Mouse (Mus musculus) liver, embryonic 11.5 days (tissue): Measurements from ENCODE around the gene Colca2. TPM values are rescaled to one million over a fixed set of nuclear protein-coding genes. Genes with fewer than 3 reads are reported as not detected.

Source experiments
- ATAC-seq: fragments of 200-750 bp; cut with Nextera tagmentation; replicated peaks from 2 replicates; pipeline ENCODE4 v1.8.0; 2017; ENCODE audit warnings: moderate number of reproducible peaks, mild to moderate bottlenecking, moderate TSS enrichment, moderate library complexity; ENCODE audit not compliant: low FRiP score
- DNase-seq: peaks from one replicate; pipeline ENCODE4 v3.0.0-alpha.2; 2017; ENCODE audit warnings: low spot score
- H3K27ac ChIP-seq: fragments of 300-500 bp; sonication (generic); 2 replicates; pipeline ENCODE4 v1.5.1; 2014; ENCODE audit warnings: mild to moderate bottlenecking, low read depth, low read length, control low read depth
- H3K27me3 ChIP-seq: fragments of 300-500 bp; sonication (generic); replicated peaks from 2 replicates; pipeline ENCODE4 v1.6.1; 2014; ENCODE audit warnings: low read length, mixed read lengths; ENCODE audit not compliant: control insufficient read depth, insufficient read depth
- H3K36me3 ChIP-seq: fragments of 300-500 bp; sonication (generic); 2 replicates; pipeline ENCODE4 v1.6.1; 2014; ENCODE audit warnings: mild to moderate bottlenecking, low read length, moderate library complexity, mixed read lengths; ENCODE audit not compliant: control insufficient read depth, insufficient read depth
- H3K4me1 ChIP-seq: fragments of 300-500 bp; sonication (generic); replicated peaks from 2 replicates; pipeline ENCODE4 v1.6.1; 2014; ENCODE audit warnings: low read length, mixed read lengths; ENCODE audit not compliant: control insufficient read depth, insufficient read depth
- H3K4me2 ChIP-seq: fragments of 300-500 bp; sonication (generic); 2 replicates; pipeline ENCODE4 v1.6.1; 2014; ENCODE audit warnings: mild to moderate bottlenecking, control low read depth, moderate library complexity
- H3K4me3 ChIP-seq: fragments of 300-500 bp; sonication (generic); 2 replicates; pipeline ENCODE4 v1.5.1; 2014; ENCODE audit warnings: low read depth, low read length, control low read depth
- H3K9ac ChIP-seq: fragments of 300-500 bp; sonication (generic); 2 replicates; pipeline ENCODE4 v1.6.1; 2014; ENCODE audit warnings: low read depth, low read length, control low read depth
- H3K9me3 ChIP-seq: fragments of 300-500 bp; sonication (generic); 2 replicates; pipeline ENCODE4 v1.6.1; 2016; ENCODE audit warnings: low read length, inconsistent platforms, mixed read lengths; ENCODE audit not compliant: control insufficient read depth
- WGBS: fragments of 180-500 bp; shearing (Covaris S2); extraction: QIAGEN DNeasy Blood & Tissue Kit; methylation state at CpG from one replicate; pipeline ENCODE4 v1.1.7; 2014; 5-methylcytosine and 5-hydroxymethylcytosine counted together
- polyA plus RNA-seq: library from polyadenylated mRNA; unstranded; fragments of >200 nt; fragmentation: Nextera tagmentation; extraction: Ambion mirVana; gene quantifications from 2 replicates; pipeline ENCODE4 v1.2.1, GENCODE M21; 2014

The Colca2 gene
- polyA plus RNA-seq, 1 experiment from 2014 or later = 0.70 TPM

DNA sequence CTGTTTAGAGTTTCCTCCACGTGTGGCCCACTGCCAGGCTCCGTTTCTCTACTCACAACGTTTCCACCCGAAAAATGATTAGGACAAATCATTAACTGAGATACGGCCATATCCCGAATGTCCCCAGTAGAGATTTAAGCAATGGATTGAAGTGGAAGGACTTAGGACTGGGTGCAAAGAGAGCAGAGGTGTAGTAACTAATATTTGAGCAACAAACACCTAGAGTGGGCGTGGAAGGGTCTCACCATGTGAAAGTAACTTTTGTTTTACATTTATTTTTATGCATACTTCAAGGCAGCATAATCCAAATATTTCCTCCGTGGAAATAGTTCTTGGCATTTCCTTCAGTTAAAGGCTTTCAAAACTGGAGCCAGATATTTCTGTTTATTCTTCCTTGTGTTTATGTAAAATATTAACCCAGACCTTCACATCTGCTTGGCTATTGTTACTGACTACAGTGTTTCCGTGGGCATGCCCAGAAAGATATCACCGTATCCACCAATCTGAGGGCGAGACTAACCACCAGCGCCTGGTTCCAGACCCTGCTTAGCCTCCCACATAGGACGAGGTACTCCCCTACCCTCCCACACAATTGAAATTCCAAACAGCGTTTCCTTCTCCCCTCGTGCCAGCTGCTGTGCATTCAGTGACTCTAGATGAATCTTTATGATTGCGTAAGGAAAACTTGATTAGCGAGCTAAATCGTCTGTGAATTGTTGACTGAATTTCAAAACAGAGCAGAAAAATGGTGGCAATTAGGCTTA, 34.4 kb upstream of the Colca2 start:
- Histone ChIP-seq H3K27ac (no peak overlapping the region), H3K4me2 (no peak overlapping the region), H3K4me1 (peaks cover 5% of the 10 kb centered on the region), H3K4me3 (no peak overlapping the region), H3K27me3 (no peaks in the 10 kb centered on the region), H3K36me3 (no peaks in the 10 kb centered on the region), H3K9me3 (no peaks in the 10 kb centered on the region), H3K9ac (no peak overlapping the region)
- no peak for ATAC-seq
- DNase-seq = no peak
- WGBS = 63% methylated on average over 18 of the region's 18 CpGs

DNA sequence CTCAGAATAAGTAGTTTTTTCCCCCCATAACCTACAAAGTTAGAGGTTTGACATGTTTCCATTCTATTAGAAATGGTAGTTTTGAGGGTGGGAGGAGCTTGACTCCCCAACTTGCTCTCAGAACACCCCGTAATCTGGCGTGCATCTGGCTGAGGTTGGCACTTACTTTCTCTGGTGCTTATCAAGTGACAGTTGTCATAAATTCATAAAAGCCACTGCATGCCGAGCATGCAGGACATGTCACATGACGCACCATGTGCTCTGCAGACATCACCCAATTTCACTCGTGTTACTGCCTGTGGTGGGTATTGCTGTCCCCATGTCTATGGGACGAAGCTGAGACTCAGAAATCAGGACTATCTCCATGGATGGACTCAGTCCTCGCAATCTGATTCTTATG, 32.1 kb upstream of the Colca2 start:
- Histone ChIP-seq H3K4me3 (no peak overlapping the region), H3K9me3 (no peaks in the 10 kb centered on the region), H3K27me3 (no peaks in the 10 kb centered on the region), H3K9ac (no peak overlapping the region), H3K36me3 (no peaks in the 10 kb centered on the region), H3K27ac (no peak overlapping the region), H3K4me2 (no peak overlapping the region), H3K4me1 (peaks cover 1% of the 10 kb centered on the region)
- ATAC-seq (no peak), DNase-seq (no peak)
- 83% methylated on average over 7 of the region's 7 CpGs for WGBS

GRCm38 (mm10) chr9:51306351-51306750, 28.0 kb upstream of the Colca2 start:
- Histone ChIP-seq H3K9me3 (no peaks in the 10 kb centered on the region), H3K4me3 (no peak overlapping the region), H3K27me3 (no peaks in the 10 kb centered on the region), H3K9ac (no peak overlapping the region), H3K4me2 (no peak overlapping the region), H3K4me1 (no peaks in the 10 kb centered on the region), H3K36me3 (no peaks in the 10 kb centered on the region), H3K27ac (no peak overlapping the region)
- no peak for ATAC-seq
- WGBS = 92% methylated on average over 3 of the region's 3 CpGs
- no peak for DNase-seq

DNA sequence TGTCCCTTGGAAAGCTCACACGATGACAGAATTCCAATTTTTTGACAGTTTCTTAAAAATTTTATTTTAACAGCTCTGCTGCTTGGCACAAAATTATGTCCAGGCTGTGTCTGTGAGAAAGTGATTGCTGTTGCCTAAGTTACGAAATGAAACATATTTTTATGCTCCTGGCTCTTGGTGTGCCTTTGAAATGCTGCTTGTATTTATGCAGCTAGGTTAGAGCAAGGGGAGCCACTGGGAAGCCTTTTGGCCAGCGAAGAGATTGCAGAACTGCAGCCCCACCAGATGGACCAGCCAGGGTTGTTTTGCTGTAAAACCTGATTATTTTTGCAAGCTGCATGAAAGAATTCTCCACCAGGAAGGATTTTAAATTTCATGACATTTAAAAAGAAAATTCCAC, 26.8 kb upstream of the Colca2 start:
- ATAC-seq (no peak), DNase-seq (no peak)
- Histone ChIP-seq H3K36me3 (no peaks in the 10 kb centered on the region), H3K9ac (no peak overlapping the region), H3K4me3 (no peak overlapping the region), H3K4me2 (no peak overlapping the region), H3K27me3 (no peaks in the 10 kb centered on the region), H3K9me3 (no peaks in the 10 kb centered on the region), H3K27ac (no peak overlapping the region), H3K4me1 (no peaks in the 10 kb centered on the region)
- 78% methylated on average over 3 of the region's 3 CpGs for WGBS

DNA sequence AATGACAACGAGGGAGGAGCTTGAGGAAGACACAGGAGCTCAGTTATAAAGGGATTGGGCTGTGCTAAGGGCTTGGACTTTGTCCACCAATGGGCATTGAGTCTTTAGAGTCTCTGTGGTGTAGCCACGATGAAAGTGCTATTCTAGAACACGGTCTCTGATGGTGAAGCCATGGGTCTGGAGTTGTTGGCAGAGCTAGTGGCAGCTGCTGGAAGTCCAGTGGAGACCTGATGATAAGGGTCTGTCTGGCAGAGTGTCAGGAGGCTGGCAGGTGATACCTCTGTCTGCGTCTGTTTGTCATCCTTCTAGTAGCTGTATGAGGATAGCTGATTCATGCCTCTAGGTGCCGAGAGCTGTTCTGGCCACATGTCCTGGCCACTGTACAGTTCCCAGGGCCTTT, 25.6 kb upstream of the Colca2 start:
- H3K36me3 ChIP-seq = no peaks in the 10 kb centered on the region
- WGBS = 59% methylated on average over 5 of the region's 5 CpGs
- H3K9me3 ChIP-seq = no peaks in the 10 kb centered on the region
- H3K4me1 ChIP-seq = no peaks in the 10 kb centered on the region
- DNase-seq = no peak
- H3K27ac ChIP-seq = no peak overlapping the region
- H3K27me3 ChIP-seq = no peaks in the 10 kb centered on the region
- ATAC-seq = no peak
- no peak overlapping the region for H3K9ac ChIP-seq
- H3K4me2 ChIP-seq = no peak overlapping the region
- H3K4me3 ChIP-seq = no peak overlapping the region

DNA sequence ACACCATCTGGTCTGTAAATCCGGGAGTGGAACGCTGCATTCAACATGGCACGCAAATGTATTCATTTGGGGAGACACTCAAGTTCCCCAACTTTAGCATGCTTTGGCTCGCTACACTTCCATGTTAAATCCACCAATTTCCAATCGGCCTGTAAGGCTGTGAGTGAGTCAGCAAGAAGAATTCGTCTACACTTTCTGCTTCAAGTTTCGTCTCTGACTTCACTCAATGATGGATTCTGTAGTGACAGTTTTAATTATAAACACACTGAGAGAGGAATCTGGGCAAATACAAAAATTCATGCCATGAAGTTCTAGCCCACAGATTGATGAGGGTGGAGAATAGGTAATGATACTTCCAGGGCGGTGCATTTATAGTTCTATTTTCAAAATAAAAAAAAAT, 15.2 kb upstream of the Colca2 start:
- DNase-seq (no peak), ATAC-seq (no peak)
- Histone ChIP-seq H3K27ac (no peak overlapping the region), H3K36me3 (no peaks in the 10 kb centered on the region), H3K27me3 (no peaks in the 10 kb centered on the region), H3K4me2 (no peak overlapping the region), H3K4me3 (no peak overlapping the region), H3K9me3 (no peaks in the 10 kb centered on the region), H3K4me1 (no peaks in the 10 kb centered on the region), H3K9ac (no peak overlapping the region)
- WGBS = 73% methylated on average over 8 of the region's 8 CpGs

- no peak for ATAC-seq
- no peaks in the 10 kb centered on the region for H3K27me3 ChIP-seq
Measured at GRCm38 (mm10) chr9:51292674-51293073, 14.3 kb upstream of the Colca2 start.

GRCm38 (mm10) chr9:51290980-51291379, 12.6 kb upstream of the Colca2 start:
- DNase-seq = no peak
- Histone ChIP-seq H3K27ac (no peak overlapping the region), H3K9me3 (no peaks in the 10 kb centered on the region), H3K4me2 (no peak overlapping the region), H3K27me3 (no peaks in the 10 kb centered on the region), H3K9ac (no peak overlapping the region), H3K4me1 (no peaks in the 10 kb centered on the region), H3K4me3 (no peak overlapping the region), H3K36me3 (no peaks in the 10 kb centered on the region)
- WGBS = 53% methylated on average over 4 of the region's 4 CpGs
- ATAC-seq = no peak

More at GRCm38 (mm10) chr9:51292674-51293073, 14.3 kb upstream of the Colca2 start:
- Histone ChIP-seq H3K4me1 (no peaks in the 10 kb centered on the region), H3K4me3 (no peak overlapping the region), H3K4me2 (no peak overlapping the region), H3K36me3 (no peaks in the 10 kb centered on the region), H3K9me3 (no peaks in the 10 kb centered on the region), H3K27ac (no peak overlapping the region), H3K9ac (no peak overlapping the region)
- 28% methylated on average over 4 of the region's 4 CpGs for WGBS
- peak; percentile 61 for DNase-seq

DNA sequence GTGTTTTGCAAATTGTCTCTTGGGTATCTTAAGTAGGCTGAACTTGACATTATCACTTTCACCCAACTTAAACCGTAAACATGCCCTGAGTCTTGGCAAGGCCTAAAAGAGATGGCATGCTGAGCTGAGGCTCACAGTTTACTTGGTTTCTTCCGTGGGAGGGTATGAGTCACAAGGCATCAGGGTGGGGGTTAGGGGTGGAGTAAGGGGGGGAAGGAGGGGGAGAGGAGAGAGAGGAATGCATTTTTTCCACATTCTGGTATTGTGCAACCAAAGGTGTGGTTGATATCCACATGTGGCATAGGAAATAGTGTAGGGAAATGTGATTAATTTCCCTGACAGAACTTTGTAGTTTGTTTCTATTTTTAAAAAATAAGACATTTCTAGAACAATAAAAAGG, 7.7 kb upstream of the Colca2 start:
- 47% methylated on average over 2 of the region's 2 CpGs for WGBS

More for the DNA sequence above, 7.7 kb upstream of the Colca2 start:
- H3K36me3 ChIP-seq = no peaks in the 10 kb centered on the region
- no peak overlapping the region for H3K4me3 ChIP-seq
- H3K27me3 ChIP-seq = 0 out of 2 replicates have a peak, but pooled peaks cover 2% of the 10 kb centered on the region
- H3K4me1 ChIP-seq = no peaks in the 10 kb centered on the region
- no peak overlapping the region for H3K27ac ChIP-seq
- no peak overlapping the region for H3K9ac ChIP-seq
- no peak for DNase-seq
- H3K4me2 ChIP-seq = no peak overlapping the region
- ATAC-seq = no peak
- no peaks in the 10 kb centered on the region for H3K9me3 ChIP-seq
